In genomic region chr6:97250966-97251365, GRCm38 (mm10) we compare ENCODE assay signal across 9 mouse cellular contexts. TPM values are rescaled to one million over a fixed set of nuclear protein-coding genes. Genes with fewer than 3 reads are reported as not detected.
DNase-seq lines count a peak whose midpoint lies in the region; ATAC-seq and TF ChIP-seq lines count a peak whose summit lies in the region.
"Had no signal": no experiment of that assay in that cellular context is flagged by ENCODE, and none has a peak within 500 bp of the region (broad histone marks: within the 10 kb centered on the region; RNA-seq: fewer than 3 reads in every experiment).

No protein-coding gene starts in this region.

- no peak for TF ChIP-seq EP300 in MEL (IDR thresholded peaks at IDR 0.05; ENCODE audit: low read depth in 1 of 2, low read length in 2 of 2)

- no peak for TF ChIP-seq POLR2A in MEL (IDR thresholded peaks at IDR 0.05; ENCODE audit: control insufficient read depth in 1 of 2, insufficient read depth in 1 of 2, low read depth in 1 of 2, low read length in 2 of 2, poor library complexity in 1 of 2)

- no peak overlapping the region for H3K27ac ChIP-seq in intestine, embryonic 14.5 days (ENCODE audit: low read depth)
- no peak overlapping the region for H3K27ac ChIP-seq in intestine, embryonic 15.5 days
- no peak overlapping the region for H3K27ac ChIP-seq in MEL (ENCODE audit: control insufficient read depth, low read depth, low read length)
- H3K27ac ChIP-seq: macrophage had no signal

- H3K9me3 ChIP-seq in intestine, embryonic 14.5 days (ENCODE audit: control insufficient read depth, low read length), result no peaks in the 10 kb centered on the region
- H3K9me3 ChIP-seq in intestine, embryonic 15.5 days, result no peaks in the 10 kb centered on the region
- H3K9me3 ChIP-seq in MEL (replicated peaks; ENCODE audit: insufficient read depth, low read length), result no peaks in the 10 kb centered on the region

- H3K4me3 ChIP-seq in intestine, embryonic 14.5 days (ENCODE audit: low read depth, low read length), result no peak overlapping the region
- no peak overlapping the region for H3K4me3 ChIP-seq in intestine, embryonic 15.5 days (replicated peaks)
- no peak overlapping the region for H3K4me3 ChIP-seq in MEL (ENCODE audit: control insufficient read depth in 1 of 2, insufficient read depth in 1 of 2, low read depth in 2 of 2, low read length in 2 of 2)

- H3K9ac ChIP-seq in intestine, embryonic 14.5 days (ENCODE audit: low read length), result no peak overlapping the region
- H3K9ac ChIP-seq in intestine, embryonic 15.5 days, result no peak overlapping the region
- no peak overlapping the region for H3K9ac ChIP-seq in MEL (ENCODE audit: control insufficient read depth, low read depth, low read length, poor library complexity, severe bottlenecking)

- no peaks in the 10 kb centered on the region for H3K27me3 ChIP-seq in intestine, embryonic 14.5 days (replicated peaks; ENCODE audit: control insufficient read depth, insufficient read depth, low read length)
- no peaks in the 10 kb centered on the region for H3K27me3 ChIP-seq in intestine, embryonic 15.5 days (replicated peaks)
- peaks cover 0 to 1% of the 10 kb centered on the region in 2 experiments; a peak in 1 of 4 replicates for H3K27me3 ChIP-seq in MEL (ENCODE audit: control insufficient read depth in 1 of 2, insufficient read depth in 2 of 2, low read length in 2 of 2)

- TF ChIP-seq RAD21 in MEL (IDR thresholded peaks at IDR 0.05; ENCODE audit: low read depth, low read length), result peak; percentile 70

- H3K36me3 ChIP-seq in intestine, embryonic 14.5 days (ENCODE audit: control insufficient read depth, insufficient read depth, low read length), result no peaks in the 10 kb centered on the region
- no peaks in the 10 kb centered on the region for H3K36me3 ChIP-seq in intestine, embryonic 15.5 days
- H3K36me3 ChIP-seq in MEL (ENCODE audit: control insufficient read depth in 1 of 2, insufficient read depth in 2 of 2, low read length in 2 of 2), result no peaks in the 10 kb centered on the region

- peak; percentile 67 for DNase-seq in intestine, embryonic 14.5 days (ENCODE audit: low spot score)
- DNase-seq in MEL (ENCODE audit: low read depth, low spot score), result peak; percentile 70
- DNase-seq in cerebellum, adult 8-10 months, result peak; percentile 34
- peak; percentile 74 to 82 for DNase-seq in heart, adult 18-20 months
- DNase-seq in kidney, postnatal 4 days, result peak; percentile 65 to 71
- DNase-seq in lung, postnatal 14 days, result peak; percentile 72
- peak; percentile 10 to 61 for DNase-seq in spleen, postnatal 10 days (ENCODE audit: low spot score in 2 of 2)

- ATAC-seq in intestine, embryonic 14.5 days (replicated peaks; ENCODE audit: low FRiP score, low TSS enrichment, low read depth), result no peak
- ATAC-seq in intestine, embryonic 15.5 days, result no peak

- 42% methylated on average over 6 of the region's 6 CpGs for WGBS in intestine, embryonic 14.5 days
- 38% methylated on average over 6 of the region's 6 CpGs for WGBS in intestine, embryonic 15.5 days

- no peaks in the 10 kb centered on the region for H3K79me2 ChIP-seq in MEL (ENCODE audit: control insufficient read depth, insufficient read depth, low read length, poor library complexity)

- peak; percentile 47 to 84 (median 84) for TF ChIP-seq CTCF in MEL (IDR thresholded peaks at IDR 0.05 in 2 of 3, conservative IDR thresholded peaks at IDR 0.05 in 1 of 3; ENCODE audit: control insufficient read depth in 1 of 3, insufficient read depth in 1 of 3, low read depth in 2 of 3, low read length in 3 of 3, poor library complexity in 1 of 3, severe bottlenecking in 1 of 3)

- H3K4me2 ChIP-seq in intestine, embryonic 14.5 days (ENCODE audit: low read length), result no peak overlapping the region
- no peak overlapping the region for H3K4me2 ChIP-seq in intestine, embryonic 15.5 days (replicated peaks)

- 0 out of 2 replicates have a peak, but pooled peaks cover 4% of the 10 kb centered on the region for H3K4me1 ChIP-seq in intestine, embryonic 14.5 days (replicated peaks; ENCODE audit: control insufficient read depth, insufficient read depth, low read length)
- H3K4me1 ChIP-seq in intestine, embryonic 15.5 days (replicated peaks), result peaks cover 5% of the 10 kb centered on the region; the same call in 1 of the 2 replicates
- no peaks in the 10 kb centered on the region for H3K4me1 ChIP-seq in MEL (ENCODE audit: control insufficient read depth in 1 of 2, insufficient read depth in 2 of 2, low read length in 2 of 2)

TF ChIP-seq in MEL, 35 proteins besides CTCF, POLR2A, EP300 and RAD21:
- TF ChIP-seq MYB (IDR thresholded peaks at IDR 0.05; ENCODE audit: low read depth, low read length) (no peak), RCOR1 (IDR thresholded peaks at IDR 0.05; ENCODE audit: low read depth, low read length) (no peak), ELF1 (IDR thresholded peaks at IDR 0.05; ENCODE audit: low read depth, low read length) (no peak), SIN3A (IDR thresholded peaks at IDR 0.05; ENCODE audit: low read length) (0 out of 2 replicates have a peak, but pooled peaks have one; percentile 15), UBTF (IDR thresholded peaks at IDR 0.05; ENCODE audit: borderline replicate concordance, insufficient read depth, low read depth, low read length) (no peak), TAL1 (IDR thresholded peaks at IDR 0.05; ENCODE audit: low read length) (no peak), POLR2AphosphoS2 (IDR thresholded peaks at IDR 0.05; ENCODE audit: low read length) (no peak), ZMIZ1 (IDR thresholded peaks at IDR 0.05; ENCODE audit: low read depth, low read length) (no peak), CHD1 (IDR thresholded peaks at IDR 0.05; ENCODE audit: low read depth, low read length) (no peak), SMC3 (IDR thresholded peaks at IDR 0.05; ENCODE audit: low read depth, low read length) (peak; percentile 78), KAT2A (conservative IDR thresholded peaks at IDR 0.05; ENCODE audit: low read depth, low read length) (no peak), ZC3H11A (IDR thresholded peaks at IDR 0.05; ENCODE audit: low read depth, low read length) (peak; percentile 69), MAX (IDR thresholded peaks at IDR 0.05; ENCODE audit: low read length) (peak; percentile 25; the same call in 1 of the 2 replicates), CHD2 (IDR thresholded peaks at IDR 0.05; ENCODE audit: low read length) (no peak), MYC (IDR thresholded peaks at IDR 0.05; ENCODE audit: low read depth, low read length) (0 out of 2 replicates have a peak, but pooled peaks have one; percentile 33), MAZ (IDR thresholded peaks at IDR 0.05; ENCODE audit: low read depth, low read length) (no peak), MAFK (IDR thresholded peaks at IDR 0.05; ENCODE audit: borderline replicate concordance, low read depth, low read length) (no peak)

RNA-seq across cellular contexts. Expression of gene Lmod3, which starts 1.6 kb away (rescaled TPM):
- 0.11 TPM in 1 of 2 replicates, not detected in the other for polyA plus RNA-seq in intestine, embryonic 14.5 days (2014; fragmentation: Nextera tagmentation; extraction: Ambion mirVana)
- 0.16 TPM in 1 of 2 replicates, not detected in the other for polyA plus RNA-seq in intestine, embryonic 15.5 days (2015; fragmentation: Nextera tagmentation; extraction: Ambion mirVana)
- total RNA-seq in MEL (2012; rRNA removed), result not detected in 2 replicates
- polyA plus RNA-seq in MEL (2012; ENCODE audit: insufficient read depth in 1 of 2, insufficient read length in 2 of 2, low read depth in 1 of 2, low replicate concordance in 2 of 2, missing spikeins in 1 of 2), result not detected
- 10 to 100 TPM; 58.1 to 67.1 TPM for total RNA-seq in heart, adult 18-20 months (2021)
- polyA plus RNA-seq: macrophage had no signal

RNA-seq across cellular contexts. Expression of gene Arl6ip5, which starts 40.5 kb away (rescaled TPM):
- 33.1 and 35.0 TPM in 2 replicates for polyA plus RNA-seq in intestine, embryonic 14.5 days (2014; fragmentation: Nextera tagmentation; extraction: Ambion mirVana)
- 66.4 and 69.9 TPM in 2 replicates for polyA plus RNA-seq in intestine, embryonic 15.5 days (2015; fragmentation: Nextera tagmentation; extraction: Ambion mirVana)
- 38.2 and 39.4 TPM in 2 replicates for total RNA-seq in MEL (2012; rRNA removed)
- polyA plus RNA-seq in MEL (2012; ENCODE audit: insufficient read depth in 1 of 2, insufficient read length in 2 of 2, low read depth in 1 of 2, low replicate concordance in 2 of 2, missing spikeins in 1 of 2), result 100 to 1,000 TPM in 1 of 2 experiments, not detected in 1; 113 TPM
- 100 to 1,000 TPM; 125 to 130 TPM for total RNA-seq in heart, adult 18-20 months (2021)

RNA-seq across cellular contexts. Expression of gene Uba3, which starts 45.5 kb away (rescaled TPM):
- 64.8 and 72.1 TPM in 2 replicates for polyA plus RNA-seq in intestine, embryonic 14.5 days (2014; fragmentation: Nextera tagmentation; extraction: Ambion mirVana)
- polyA plus RNA-seq in intestine, embryonic 15.5 days (2015; fragmentation: Nextera tagmentation; extraction: Ambion mirVana), result 57.7 and 64.3 TPM in 2 replicates
- 37.1 and 43.8 TPM in 2 replicates for total RNA-seq in MEL (2012; rRNA removed)
- 10 to 100 TPM in 1 of 2 experiments, not detected in 1; 38.1 TPM for polyA plus RNA-seq in MEL (2012; ENCODE audit: insufficient read depth in 1 of 2, insufficient read length in 2 of 2, low read depth in 1 of 2, low replicate concordance in 2 of 2, missing spikeins in 1 of 2)
- total RNA-seq in heart, adult 18-20 months (2021), result 10 to 100 TPM; 55.0 to 62.2 TPM
